Mouse (Mus musculus): ENCODE results near the gene Gpn3.
A peak's percentile ranks its signal among the peaks of the same experiment; 100 is the strongest.

- TF ChIP-seq POLR2A (IDR thresholded peaks at IDR 0.05; ENCODE audit: insufficient read length, low read depth) (peak; percentile 65), USF1 (IDR thresholded peaks at IDR 0.05; ENCODE audit: low read depth) (no peak)
Measured at GRCm38 (mm10) chr5:122391786-122392180, 20.1 kb downstream of the Gpn3 start, which contains the start of gene Arpc3.

All from myocyte (in vitro differentiated cells).